Mouse (Mus musculus) kidney, embryonic 14.5 days (tissue): ENCODE results near the gene Aqp9. TPM values are rescaled to one million over a fixed set of nuclear protein-coding genes. Genes with fewer than 3 reads are reported as not detected.

Experiments used
- ATAC-seq: fragments of 200-750 bp; cut with Nextera tagmentation; 2 replicates; pipeline ENCODE4 v1.8.0; 2017; ENCODE audit warnings: moderate number of reproducible peaks, mild to moderate bottlenecking, moderate TSS enrichment, moderate library complexity; ENCODE audit not compliant: low FRiP score, low TSS enrichment
- H3K27ac ChIP-seq: fragments of 300-500 bp; sonication (generic); 2 replicates; pipeline ENCODE4 v1.5.1; 2014; ENCODE audit warnings: low read depth, mild to moderate bottlenecking, low read length, moderate library complexity, mixed read lengths
- H3K27me3 ChIP-seq: fragments of 300-500 bp; sonication (generic); 2 replicates; pipeline ENCODE4 v1.6.1; 2014; ENCODE audit warnings: mild to moderate bottlenecking, low read length; ENCODE audit not compliant: control insufficient read depth, insufficient read depth
- H3K36me3 ChIP-seq: fragments of 300-500 bp; sonication (generic); 2 replicates; pipeline ENCODE4 v1.6.1; 2014; ENCODE audit warnings: low read length, mixed read lengths; ENCODE audit not compliant: control insufficient read depth, insufficient read depth
- H3K4me1 ChIP-seq: fragments of 300-500 bp; sonication (generic); 2 replicates; pipeline ENCODE4 v1.6.1; 2014; ENCODE audit warnings: low read length, mixed read lengths; ENCODE audit not compliant: control insufficient read depth, insufficient read depth
- H3K4me2 ChIP-seq: fragments of 300-500 bp; sonication (generic); replicated peaks from 2 replicates; pipeline ENCODE4 v1.6.1; 2014; ENCODE audit warnings: low read depth, mild to moderate bottlenecking, low read length
- H3K4me3 ChIP-seq: fragments of 300-500 bp; sonication (generic); 2 replicates; pipeline ENCODE4 v1.5.1; 2014; ENCODE audit warnings: mild to moderate bottlenecking, low read length
- H3K9ac ChIP-seq: fragments of 300-500 bp; sonication (generic); 2 replicates; pipeline ENCODE4 v1.6.1; 2014; ENCODE audit warnings: low read depth, mild to moderate bottlenecking, low read length, moderate library complexity
- H3K9me3 ChIP-seq: fragments of 300-500 bp; sonication (generic); 2 replicates; pipeline ENCODE4 v1.6.1; 2016; ENCODE audit warnings: low read length; ENCODE audit not compliant: control insufficient read depth
- WGBS: fragments of 180-500 bp; shearing (Covaris S2); extraction: QIAGEN DNeasy Blood & Tissue Kit; methylation state at CpG from one replicate; pipeline ENCODE4 v1.1.7; 2014; 5-methylcytosine and 5-hydroxymethylcytosine counted together
- polyA plus RNA-seq: library from polyadenylated mRNA; unstranded; fragments of >200 nt; fragmentation: Nextera tagmentation; extraction: Ambion mirVana; gene quantifications from 2 replicates; pipeline ENCODE4 v1.2.1, GENCODE M21; 2014

Gene Aqp9
- polyA plus RNA-seq, 1 experiment from 2014 or later, result 0.27 TPM

GRCm38 (mm10) chr9:71162858-71163740, 5.4 kb downstream of the Aqp9 start:
- no peak overlapping the region for H3K9ac ChIP-seq
- H3K36me3 ChIP-seq, result no peaks in the 10 kb centered on the region
- 71% methylated on average over 12 of the region's 12 CpGs for WGBS
- H3K27ac ChIP-seq, result no peak overlapping the region
- H3K4me3 ChIP-seq, result no peak overlapping the region
- H3K4me2 ChIP-seq, result no peak overlapping the region
- H3K4me1 ChIP-seq, result no peaks in the 10 kb centered on the region
- no peak for ATAC-seq
- H3K27me3 ChIP-seq, result no peaks in the 10 kb centered on the region
- H3K9me3 ChIP-seq, result no peaks in the 10 kb centered on the region

GRCm38 (mm10) chr9:71162131-71162857, 6.2 kb downstream of the Aqp9 start:
- Histone ChIP-seq H3K4me2 (no peak overlapping the region), H3K9me3 (no peaks in the 10 kb centered on the region), H3K36me3 (no peaks in the 10 kb centered on the region), H3K9ac (no peak overlapping the region), H3K4me1 (no peaks in the 10 kb centered on the region), H3K27me3 (no peaks in the 10 kb centered on the region), H3K4me3 (no peak overlapping the region), H3K27ac (no peak overlapping the region)
- WGBS, result 85% methylated on average over 8 of the region's 8 CpGs
- no peak for ATAC-seq

GRCm38 (mm10) chr9:71160849-71161711, 7.4 kb downstream of the Aqp9 start:
- Histone ChIP-seq H3K27ac (no peak overlapping the region), H3K4me1 (no peaks in the 10 kb centered on the region), H3K27me3 (no peaks in the 10 kb centered on the region), H3K9ac (no peak overlapping the region), H3K4me2 (no peak overlapping the region), H3K4me3 (no peak overlapping the region), H3K36me3 (no peaks in the 10 kb centered on the region), H3K9me3 (no peaks in the 10 kb centered on the region)
- 82% methylated on average over 13 of the region's 13 CpGs for WGBS
- ATAC-seq, result no peak

- Histone ChIP-seq H3K4me2 (no peak overlapping the region), H3K36me3 (no peaks in the 10 kb centered on the region), H3K4me1 (no peaks in the 10 kb centered on the region), H3K9ac (no peak overlapping the region), H3K9me3 (no peaks in the 10 kb centered on the region), H3K4me3 (no peak overlapping the region), H3K27me3 (no peaks in the 10 kb centered on the region), H3K27ac (no peak overlapping the region)
- WGBS, result 91% methylated on average over 5 of the region's 5 CpGs
- ATAC-seq, result no peak
These were observed 8.8 kb downstream of the Aqp9 start for GRCm38 (mm10) chr9:71159686-71160085.

GRCm38 (mm10) chr9:71159060-71159626, 9.3 kb downstream of the Aqp9 start:
- H3K27ac ChIP-seq, result no peak overlapping the region
- no peaks in the 10 kb centered on the region for H3K4me1 ChIP-seq
- 89% methylated on average over 7 of the region's 7 CpGs for WGBS
- H3K9me3 ChIP-seq, result no peaks in the 10 kb centered on the region
- H3K36me3 ChIP-seq, result no peaks in the 10 kb centered on the region
- no peak overlapping the region for H3K4me3 ChIP-seq
- H3K4me2 ChIP-seq, result no peak overlapping the region
- no peaks in the 10 kb centered on the region for H3K27me3 ChIP-seq
- no peak overlapping the region for H3K9ac ChIP-seq
- ATAC-seq, result no peak

GRCm38 (mm10) chr9:71157921-71158646, 10.4 kb downstream of the Aqp9 start:
- Histone ChIP-seq H3K36me3 (no peaks in the 10 kb centered on the region), H3K4me2 (no peak overlapping the region), H3K27me3 (no peaks in the 10 kb centered on the region), H3K27ac (no peak overlapping the region), H3K9ac (no peak overlapping the region), H3K9me3 (no peaks in the 10 kb centered on the region), H3K4me1 (no peaks in the 10 kb centered on the region), H3K4me3 (no peak overlapping the region)
- no peak for ATAC-seq
- WGBS, result 93% methylated on average over 15 of the region's 15 CpGs

- H3K4me1 ChIP-seq, result no peaks in the 10 kb centered on the region
- H3K4me3 ChIP-seq, result no peak overlapping the region
- no peak overlapping the region for H3K4me2 ChIP-seq
- no peak overlapping the region for H3K9ac ChIP-seq
- ATAC-seq, result no peak
- no peaks in the 10 kb centered on the region for H3K36me3 ChIP-seq
- no peaks in the 10 kb centered on the region for H3K9me3 ChIP-seq
- no peak overlapping the region for H3K27ac ChIP-seq
- H3K27me3 ChIP-seq, result no peaks in the 10 kb centered on the region
- 69% methylated on average over 9 of the region's 9 CpGs for WGBS
These were observed 11.9 kb downstream of the Aqp9 start for GRCm38 (mm10) chr9:71156447-71157035.
